24 mouse cellular contexts compared by ENCODE assay signal in genomic region chr3:67960727-67961126, GRCm38 (mm10).
DNase-seq lines count a peak whose midpoint lies in the region; ATAC-seq and TF ChIP-seq lines count a peak whose summit lies in the region.
"Had no signal": no experiment of that assay in that cellular context is flagged by ENCODE, and none has a peak within 500 bp of the region (broad histone marks: within the 10 kb centered on the region; RNA-seq: fewer than 3 reads in every experiment).

No protein-coding gene starts in this region.

- no peak for TF ChIP-seq CTCF in forebrain, postnatal 0 days (IDR thresholded peaks at IDR 0.05; ENCODE audit: low read depth)

- H3K27me3 ChIP-seq in forebrain, postnatal 0 days (ENCODE audit: insufficient read depth, low read length) = no peaks in the 10 kb centered on the region
- 0 out of 2 replicates have a peak, but pooled peaks cover 4% of the 10 kb centered on the region for H3K27me3 ChIP-seq in forebrain, embryonic 13.5 days
- H3K27me3 ChIP-seq in midbrain, embryonic 12.5 days = peaks cover 44% of the 10 kb centered on the region
- H3K27me3 ChIP-seq: heart, embryonic 12.5 days; hindbrain, embryonic 13.5 days; intestine, embryonic 15.5 days; liver, embryonic 13.5 days had no signal

- H3K4me3 ChIP-seq in forebrain, postnatal 0 days (ENCODE audit: low read depth, low read length) = no peak overlapping the region
- no peak overlapping the region for H3K4me3 ChIP-seq in forebrain, embryonic 13.5 days
- no peak overlapping the region for H3K4me3 ChIP-seq in midbrain, embryonic 12.5 days
- H3K4me3 ChIP-seq: embryonic facial prominence, embryonic 10.5 days; forebrain, embryonic 10.5 days; heart, embryonic 12.5 days; hindbrain, embryonic 13.5 days; intestine, embryonic 15.5 days; limb, embryonic 13.5 days; liver, embryonic 13.5 days had no signal

- no peak overlapping the region for H3K27ac ChIP-seq in forebrain, postnatal 0 days (ENCODE audit: low read depth, low read length)
- H3K27ac ChIP-seq in forebrain, embryonic 13.5 days = no peak overlapping the region
- peak overlapping the region; percentile 71 for H3K27ac ChIP-seq in midbrain, embryonic 12.5 days (replicated peaks)
- H3K27ac ChIP-seq: embryonic facial prominence, embryonic 10.5 days; forebrain, embryonic 10.5 days; intestine, embryonic 15.5 days; limb, embryonic 13.5 days; liver, embryonic 13.5 days had no signal

- no peaks in the 10 kb centered on the region for H3K36me3 ChIP-seq in forebrain, postnatal 0 days (ENCODE audit: insufficient read depth)
- H3K36me3 ChIP-seq in forebrain, embryonic 13.5 days (ENCODE audit: poor library complexity, severe bottlenecking) = no peaks in the 10 kb centered on the region
- no peaks in the 10 kb centered on the region for H3K36me3 ChIP-seq in midbrain, embryonic 12.5 days
- H3K36me3 ChIP-seq: embryonic facial prominence, embryonic 10.5 days; forebrain, embryonic 10.5 days; heart, embryonic 12.5 days; hindbrain, embryonic 13.5 days; intestine, embryonic 15.5 days; limb, embryonic 13.5 days; liver, embryonic 13.5 days had no signal

- no peaks in the 10 kb centered on the region for H3K9me3 ChIP-seq in forebrain, postnatal 0 days (ENCODE audit: low read length)
- no peaks in the 10 kb centered on the region for H3K9me3 ChIP-seq in forebrain, embryonic 13.5 days (replicated peaks)
- H3K9me3 ChIP-seq in midbrain, embryonic 12.5 days = no peaks in the 10 kb centered on the region
- H3K9me3 ChIP-seq: embryonic facial prominence, embryonic 10.5 days; forebrain, embryonic 10.5 days; heart, embryonic 12.5 days; hindbrain, embryonic 13.5 days; intestine, embryonic 15.5 days; limb, embryonic 13.5 days; liver, embryonic 13.5 days had no signal

- no peak overlapping the region for H3K9ac ChIP-seq in forebrain, postnatal 0 days
- H3K9ac ChIP-seq in forebrain, embryonic 13.5 days = no peak overlapping the region
- H3K9ac ChIP-seq in midbrain, embryonic 12.5 days (replicated peaks) = no peak overlapping the region
- H3K9ac ChIP-seq: heart, embryonic 12.5 days; hindbrain, embryonic 13.5 days; intestine, embryonic 15.5 days; limb, embryonic 13.5 days; liver, embryonic 13.5 days had no signal

- no peak overlapping the region for H3K4me2 ChIP-seq in forebrain, postnatal 0 days (ENCODE audit: low read depth)
- H3K4me2 ChIP-seq in forebrain, embryonic 13.5 days = no peak overlapping the region
- peak overlapping the region; percentile 30; the same call in 1 of the 2 replicates for H3K4me2 ChIP-seq in midbrain, embryonic 12.5 days (replicated peaks)
- H3K4me2 ChIP-seq: heart, embryonic 12.5 days; hindbrain, embryonic 13.5 days; intestine, embryonic 15.5 days; limb, embryonic 13.5 days; liver, embryonic 13.5 days had no signal

- peak; percentile 36; the same call in 1 of the 2 replicates for ATAC-seq in forebrain, postnatal 0 days
- ATAC-seq in forebrain, embryonic 13.5 days = no peak
- ATAC-seq in midbrain, embryonic 12.5 days (ENCODE audit: low FRiP score, low read depth) = 0 out of 2 replicates have a peak, but pooled peaks have one; percentile 27
- ATAC-seq: intestine, embryonic 15.5 days had no signal

- DNase-seq in forebrain, postnatal 0 days = no peak
- DNase-seq in right cerebral cortex, postnatal 10 days (ENCODE audit: low spot score in 2 of 2) = peak; percentile 54 to 58
- DNase-seq in right cerebral cortex, adult 2 months (ENCODE audit: low spot score in 2 of 2) = no peak
- DNase-seq in heart, adult 9 months (ENCODE audit: low spot score in 2 of 2) = no peak
- DNase-seq in MN1 (ENCODE audit: low spot score) = no peak
- DNase-seq: adrenal gland, postnatal 10 days; cerebellum, adult 18-20 months; gastrocnemius, postnatal 10 days; heart, adult 11 months; heart, postnatal 10 days; kidney, adult 9 months; kidney, postnatal 14 days; liver, embryonic 13.5 days; lung, adult 2 months; lung, postnatal 14 days; right cerebral cortex, postnatal 25 days had no signal

- peaks cover 7% of the 10 kb centered on the region for H3K4me1 ChIP-seq in forebrain, postnatal 0 days (ENCODE audit: insufficient read depth)
- H3K4me1 ChIP-seq in forebrain, embryonic 13.5 days = peaks cover 15% of the 10 kb centered on the region
- H3K4me1 ChIP-seq in midbrain, embryonic 12.5 days = peaks cover 21% of the 10 kb centered on the region
- H3K4me1 ChIP-seq: embryonic facial prominence, embryonic 10.5 days; heart, embryonic 12.5 days; intestine, embryonic 15.5 days; liver, embryonic 13.5 days had no signal

Comparison
In these comparisons a context has a peak if more than half of its experiments do, and no peak if none do; other contexts are left out.
1. DNase-seq: peak in right cerebral cortex, postnatal 10 days (2 of 2); none in forebrain, postnatal 0 days (single experiment), right cerebral cortex, adult 2 months (0 of 2), heart, adult 9 months (0 of 2) and MN1 (single experiment).